Mouse (Mus musculus) heart, embryonic 14.5 days (tissue): ENCODE results near the gene Mbd4. TPM values are rescaled to one million over a fixed set of nuclear protein-coding genes. Genes with fewer than 3 reads are reported as not detected.

Experiments
- ATAC-seq: fragments of 200-750 bp; cut with Nextera tagmentation; 2 replicates; pipeline ENCODE4 v1.8.0; 2017; ENCODE audit warnings: low read depth, moderate TSS enrichment; ENCODE audit not compliant: insufficient number of reproducible peaks, insufficient read depth, low FRiP score
- H3K27ac ChIP-seq, 2 experiments: fragments of 200-500 bp in 1 of 2; fragments of 300-500 bp in 1 of 2; sonication (generic) in 1 of 2; replicated peaks in 1 of 2; 2 replicates each; pipeline ENCODE4 v1.5.1; 2012 to 2014; ENCODE audit warnings: low read depth in 2 of 2, low read length in 2 of 2, control low read depth in 1 of 2, mild to moderate bottlenecking in 1 of 2, mixed read lengths in 1 of 2; ENCODE audit not compliant: control insufficient read depth in 1 of 2, insufficient read depth in 1 of 2
- H3K27me3 ChIP-seq: fragments of 300-500 bp; sonication (generic); 2 replicates; pipeline ENCODE4 v1.6.1; 2014; ENCODE audit warnings: mild to moderate bottlenecking, low read length, control low read depth; ENCODE audit not compliant: control insufficient read depth, insufficient read depth
- H3K36me3 ChIP-seq: fragments of 300-500 bp; sonication (generic); 2 replicates; pipeline ENCODE4 v1.6.1; 2014; ENCODE audit warnings: mild to moderate bottlenecking, control low read depth, low read length, mixed read lengths; ENCODE audit not compliant: control insufficient read depth, insufficient read depth
- H3K4me1 ChIP-seq, 2 experiments: fragments of 200-500 bp in 1 of 2; fragments of 300-500 bp in 1 of 2; sonication (generic) in 1 of 2; 2 replicates each; pipeline ENCODE4 v1.6.1; 2012 to 2014; ENCODE audit warnings: low read length in 2 of 2, control low read depth in 1 of 2, mixed read lengths in 1 of 2; ENCODE audit not compliant: control insufficient read depth in 2 of 2, insufficient read depth in 2 of 2
- H3K4me2 ChIP-seq: fragments of 300-500 bp; sonication (generic); 2 replicates; pipeline ENCODE4 v1.6.1; 2014; ENCODE audit warnings: mild to moderate bottlenecking, low read length
- H3K4me3 ChIP-seq, 2 experiments: fragments of 200-500 bp in 1 of 2; fragments of 300-500 bp in 1 of 2; sonication (generic) in 1 of 2; 2 replicates each; pipeline ENCODE4 v1.5.1; 2012 to 2014; ENCODE audit warnings: low read length in 2 of 2, mild to moderate bottlenecking in 2 of 2, control low read depth in 1 of 2, low read depth in 1 of 2, moderate library complexity in 1 of 2; ENCODE audit not compliant: control insufficient read depth in 1 of 2, insufficient read depth in 1 of 2
- H3K9ac ChIP-seq: fragments of 300-500 bp; sonication (generic); 2 replicates; pipeline ENCODE4 v1.6.1; 2014; ENCODE audit warnings: mild to moderate bottlenecking, low read length
- H3K9me3 ChIP-seq: fragments of 300-500 bp; sonication (generic); 2 replicates; pipeline ENCODE4 v1.6.1; 2016; ENCODE audit warnings: low read length, control low read depth; ENCODE audit not compliant: control insufficient read depth
- WGBS: fragments of 180-500 bp; shearing (Covaris S2); extraction: QIAGEN DNeasy Blood & Tissue Kit; methylation state at CpG from one replicate; pipeline ENCODE4 v1.1.7; 2014; 5-methylcytosine and 5-hydroxymethylcytosine counted together
- polyA plus RNA-seq: library from polyadenylated mRNA; unstranded; fragments of >200 nt; fragmentation: Nextera tagmentation; extraction: Ambion mirVana; gene quantifications from 2 replicates; pipeline ENCODE4 v1.2.1, GENCODE M21; 2014

Mbd4 gene
- polyA plus RNA-seq, 1 experiment from 2014 or later, result 7.6 TPM

DNA sequence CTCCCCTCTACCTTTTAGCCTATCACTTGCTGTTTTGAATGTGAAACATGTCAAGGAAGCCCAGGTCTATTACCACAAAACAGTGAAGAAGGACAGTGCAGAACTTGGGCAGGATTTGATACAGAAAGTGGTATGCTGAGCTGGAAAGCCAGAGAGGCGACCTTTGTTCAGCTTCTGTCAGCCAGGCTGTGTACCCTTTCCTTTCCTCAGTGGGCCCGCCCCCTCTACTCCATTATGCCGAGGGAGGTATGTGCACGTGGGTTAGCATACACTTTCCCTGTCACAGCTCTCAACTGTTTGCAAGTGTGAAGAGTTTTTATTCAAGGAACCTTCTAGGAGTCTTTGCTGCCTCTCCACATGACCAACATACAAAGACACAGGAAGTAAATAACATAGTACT, 6.1 kb upstream of the Mbd4 start:
- Histone ChIP-seq H3K27ac (no peak overlapping the region), H3K4me2 (no peak overlapping the region), H3K36me3 (0 out of 2 replicates have a peak, but pooled peaks cover 2% of the 10 kb centered on the region), H3K9me3 (no peaks in the 10 kb centered on the region), H3K9ac (no peak overlapping the region), H3K4me1 (peaks cover 13 to 47% of the 10 kb centered on the region in 2 experiments), H3K27me3 (no peaks in the 10 kb centered on the region), H3K4me3 (no peak overlapping the region)
- ATAC-seq, result no peak
- 58% methylated on average over 4 of the region's 4 CpGs for WGBS

- H3K9ac ChIP-seq, result no peak overlapping the region
- H3K4me2 ChIP-seq, result no peak overlapping the region
- H3K4me3 ChIP-seq, result no peak overlapping the region
- 47% methylated on average over 4 of the region's 4 CpGs for WGBS
- H3K27ac ChIP-seq, result peak overlapping the region; percentile 25 to 53
- ATAC-seq, result no peak
- H3K36me3 ChIP-seq, result no peaks in the 10 kb centered on the region
- H3K9me3 ChIP-seq, result no peaks in the 10 kb centered on the region
- H3K4me1 ChIP-seq, result peaks cover 10 to 46% of the 10 kb centered on the region in 2 experiments
- H3K27me3 ChIP-seq, result no peaks in the 10 kb centered on the region
These were observed 3.2 kb upstream of the Mbd4 start for GRCm38 (mm10) chr6:115856361-115856745.

GRCm38 (mm10) chr6:115855733-115856360, 2.7 kb upstream of the Mbd4 start:
- no peak for ATAC-seq
- peaks cover 10 to 46% of the 10 kb centered on the region in 2 experiments for H3K4me1 ChIP-seq
- no peaks in the 10 kb centered on the region for H3K36me3 ChIP-seq
- no peak overlapping the region for H3K4me2 ChIP-seq
- H3K9me3 ChIP-seq, result no peaks in the 10 kb centered on the region
- no peak overlapping the region for H3K4me3 ChIP-seq
- no peaks in the 10 kb centered on the region for H3K27me3 ChIP-seq
- WGBS, result 71% methylated on average over 3 of the region's 3 CpGs
- peak overlapping the region in 1 of 2 experiments; percentile 53; a peak in 3 of 4 replicates for H3K27ac ChIP-seq
- H3K9ac ChIP-seq, result no peak overlapping the region

DNA sequence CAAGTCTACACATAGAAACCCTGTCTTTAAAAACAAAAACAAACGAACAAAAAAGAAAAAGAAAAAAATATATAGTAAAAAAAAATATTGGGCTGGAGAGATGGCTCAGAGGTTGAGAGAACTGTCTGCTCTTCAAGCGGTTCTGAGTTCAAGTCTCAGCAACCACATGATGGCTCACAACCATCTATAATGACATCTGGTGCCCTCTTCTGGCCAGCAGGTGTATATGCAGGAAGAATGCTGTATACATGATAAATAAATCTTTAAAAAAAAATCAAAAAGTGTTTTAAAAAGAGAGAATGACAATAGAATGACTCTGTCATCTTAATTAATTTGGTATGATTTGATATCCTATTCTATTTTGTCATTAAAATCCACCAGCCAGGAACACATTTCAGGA, 1.3 kb upstream of the Mbd4 start:
- H3K4me2 ChIP-seq, result no peak overlapping the region
- no peaks in the 10 kb centered on the region for H3K9me3 ChIP-seq
- H3K36me3 ChIP-seq, result peaks cover 8% of the 10 kb centered on the region
- no peak overlapping the region for H3K27ac ChIP-seq
- H3K9ac ChIP-seq, result no peak overlapping the region
- no peak overlapping the region for H3K4me3 ChIP-seq
- peaks cover 10 to 37% of the 10 kb centered on the region in 2 experiments for H3K4me1 ChIP-seq
- no peak for ATAC-seq
- 75% methylated on average over 2 of the region's 2 CpGs for WGBS
- H3K27me3 ChIP-seq, result no peaks in the 10 kb centered on the region

GRCm38 (mm10) chr6:115853985-115854384, 814 bp upstream of the Mbd4 start:
- no peak for ATAC-seq
- 46% methylated on average over 7 of the region's 7 CpGs for WGBS
- Histone ChIP-seq H3K9me3 (no peaks in the 10 kb centered on the region), H3K4me1 (peaks cover 10 to 33% of the 10 kb centered on the region in 2 experiments), H3K9ac (peak overlapping the region; percentile 70), H3K36me3 (peaks cover 12% of the 10 kb centered on the region), H3K27ac (peak overlapping the region; percentile 76 to 84), H3K4me2 (peak overlapping the region; percentile 67), H3K4me3 (peak overlapping the region; percentile 53 to 73; a peak in 3 of 4 replicates), H3K27me3 (no peaks in the 10 kb centered on the region)

DNA sequence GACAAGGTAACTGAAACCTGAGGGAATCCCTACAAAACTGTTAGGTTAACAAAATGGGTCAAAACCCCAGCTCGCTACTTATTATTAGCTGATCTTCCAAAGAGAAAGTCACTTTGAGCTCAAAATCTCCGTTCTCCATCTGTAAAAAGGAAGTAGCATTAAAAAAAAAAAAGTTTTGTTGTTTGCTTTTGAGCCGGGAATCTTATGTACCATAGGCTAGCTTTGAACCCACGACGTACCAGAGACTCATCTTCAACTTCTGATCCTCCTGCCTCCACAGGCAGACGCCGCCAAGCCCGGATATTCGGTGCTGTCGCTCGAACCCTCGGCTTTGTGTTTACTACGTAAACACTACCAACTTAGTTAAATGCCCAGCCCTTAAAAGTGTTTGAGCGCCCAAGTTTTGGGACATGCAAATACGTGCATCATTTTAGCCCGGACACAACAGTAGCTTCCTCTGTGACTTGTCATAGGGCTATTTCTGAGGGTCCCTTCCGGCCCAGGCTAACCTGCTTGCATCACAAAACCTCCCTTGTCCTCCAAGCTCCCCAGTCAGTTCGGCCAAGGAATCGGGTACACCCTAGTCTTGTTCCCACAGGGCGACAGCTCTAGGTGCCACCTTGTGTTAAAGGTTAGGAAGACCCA, 603 bp downstream of the Mbd4 start:
- H3K9ac ChIP-seq, result peak overlapping the region; percentile 73
- H3K9me3 ChIP-seq, result no peaks in the 10 kb centered on the region
- H3K27ac ChIP-seq, result peak overlapping the region; percentile 80 to 88
- peak overlapping the region; percentile 50 to 70 for H3K4me3 ChIP-seq
- H3K27me3 ChIP-seq, result no peaks in the 10 kb centered on the region
- peak overlapping the region; percentile 76 for H3K4me2 ChIP-seq
- H3K4me1 ChIP-seq, result peaks cover 8 to 31% of the 10 kb centered on the region in 2 experiments
- no peak for ATAC-seq
- 5% methylated on average over 20 of the region's 20 CpGs for WGBS
- H3K36me3 ChIP-seq, result peaks cover 21% of the 10 kb centered on the region

DNA sequence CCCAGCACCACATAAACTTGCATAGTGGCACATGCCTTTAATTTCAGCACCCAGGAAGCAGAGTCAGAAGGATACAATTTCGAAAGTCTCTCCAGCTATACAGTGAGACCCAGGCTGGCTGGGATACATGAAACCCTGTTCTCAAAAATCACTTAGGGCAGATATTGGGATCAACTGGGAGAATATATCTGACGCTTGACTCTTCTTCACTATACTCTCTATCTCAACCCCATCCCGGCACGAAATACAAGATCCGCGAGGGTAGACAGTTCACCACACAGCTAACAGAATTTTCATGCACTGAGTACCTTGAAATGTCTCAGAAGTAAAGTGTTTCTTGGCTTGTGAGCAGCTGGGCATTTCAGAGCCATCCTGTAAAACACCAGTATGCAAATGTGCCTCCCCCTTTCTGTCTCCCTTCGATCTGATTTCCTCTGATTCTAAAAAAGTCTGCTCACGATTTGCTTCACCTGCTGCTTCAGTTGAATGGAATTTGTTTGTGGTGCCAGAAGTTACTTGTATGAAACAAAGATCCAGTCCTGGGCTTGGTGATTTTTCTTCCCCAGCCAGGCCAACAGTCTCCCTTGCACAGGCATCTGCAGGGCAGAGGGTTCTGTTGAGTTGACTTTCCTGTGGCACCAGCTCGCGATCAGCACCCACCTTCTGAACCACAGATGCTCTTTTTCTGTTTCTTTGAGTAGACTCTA, 4.4 kb downstream of the Mbd4 start:
- no peaks in the 10 kb centered on the region for H3K9me3 ChIP-seq
- no peak overlapping the region for H3K4me2 ChIP-seq
- 93% methylated on average over 10 of the region's 10 CpGs for WGBS
- no peak overlapping the region for H3K4me3 ChIP-seq
- ATAC-seq, result no peak
- no peak overlapping the region for H3K27ac ChIP-seq
- H3K27me3 ChIP-seq, result no peaks in the 10 kb centered on the region
- peaks cover 3 to 16% of the 10 kb centered on the region in 2 experiments for H3K4me1 ChIP-seq
- H3K36me3 ChIP-seq, result peaks cover 40% of the 10 kb centered on the region
- H3K9ac ChIP-seq, result 0 out of 2 replicates have a peak overlapping the region, but pooled peaks have one; percentile 22
